Mouse (Mus musculus) embryonic facial prominence, embryonic 12.5 days (tissue): ENCODE measurements around the gene Eipr1. TPM values are rescaled to one million over a fixed set of nuclear protein-coding genes. Genes with fewer than 3 reads are reported as not detected.
"Not testable (repeated sequence)": the region's sequence is repeated elsewhere in the genome, so short reads cannot be mapped to it uniquely, and the experiment has no call there.

Experiments used
- ATAC-seq: fragments of 200-750 bp; cut with Nextera tagmentation; 2 replicates; pipeline ENCODE4 v1.8.0; 2017; ENCODE audit not compliant: insufficient number of reproducible peaks, insufficient read depth, low FRiP score, low TSS enrichment
- H3K27ac ChIP-seq: fragments of 300-500 bp; sonication (generic); 2 replicates; pipeline ENCODE4 v1.5.1; 2016; ENCODE audit warnings: mild to moderate bottlenecking
- H3K27me3 ChIP-seq: fragments of 300-500 bp; sonication (generic); 2 replicates; pipeline ENCODE4 v1.6.1; 2016; ENCODE audit warnings: mild to moderate bottlenecking, moderate library complexity
- H3K36me3 ChIP-seq: fragments of 300-500 bp; sonication (generic); 2 replicates; pipeline ENCODE4 v1.6.1; 2016; ENCODE audit warnings: mild to moderate bottlenecking
- H3K4me1 ChIP-seq: fragments of 300-500 bp; sonication (generic); 2 replicates; pipeline ENCODE4 v1.6.1; 2016
- H3K4me2 ChIP-seq: fragments of 300-500 bp; sonication (generic); replicated peaks from 2 replicates; pipeline ENCODE4 v1.6.1; 2016; ENCODE audit warnings: mild to moderate bottlenecking, moderate library complexity
- H3K4me3 ChIP-seq: fragments of 300-500 bp; sonication (generic); 2 replicates; pipeline ENCODE4 v1.5.1; 2016; ENCODE audit warnings: mild to moderate bottlenecking
- H3K9ac ChIP-seq: fragments of 300-500 bp; sonication (generic); 2 replicates; pipeline ENCODE4 v1.6.1; 2016; ENCODE audit warnings: mild to moderate bottlenecking, moderate library complexity
- H3K9me3 ChIP-seq: fragments of 300-500 bp; sonication (generic); 2 replicates; pipeline ENCODE4 v1.6.1; 2016; ENCODE audit warnings: mild to moderate bottlenecking, moderate library complexity
- WGBS: fragments of 180-500 bp; shearing (Covaris S2); methylation state at CpG from one replicate; pipeline ENCODE4 v1.1.7; 2016; 5-methylcytosine and 5-hydroxymethylcytosine counted together
- polyA plus RNA-seq: library from polyadenylated mRNA; unstranded; fragments of >200 nt; fragmentation: Nextera tagmentation; extraction: Ambion mirVana; gene quantifications from 2 replicates; pipeline ENCODE4 v1.2.1, GENCODE M21; 2016

The Eipr1 gene
- polyA plus RNA-seq, 1 experiment from 2014 or later: 31.1 TPM

- no peaks in the 10 kb centered on the region for H3K9me3 ChIP-seq
- H3K27ac ChIP-seq: no peak overlapping the region
- peaks cover 5% of the 10 kb centered on the region; the same call in 1 of the 2 replicates for H3K4me1 ChIP-seq
- 48% methylated on average over 3 of the region's 3 CpGs for WGBS
- ATAC-seq: no peak
- H3K36me3 ChIP-seq: no peaks in the 10 kb centered on the region
- no peak overlapping the region for H3K4me2 ChIP-seq
- H3K9ac ChIP-seq: no peak overlapping the region
- H3K4me3 ChIP-seq: no peak overlapping the region
- H3K27me3 ChIP-seq: no peaks in the 10 kb centered on the region
Measured at GRCm38 (mm10) chr12:28913099-28913498, 161.5 kb downstream of the Eipr1 start.

GRCm38 (mm10) chr12:28914056-28914455, 162.5 kb downstream of the Eipr1 start:
- not testable (repeated sequence) for H3K4me2 ChIP-seq, H3K9me3 ChIP-seq, H3K9ac ChIP-seq, H3K36me3 ChIP-seq, H3K4me1 ChIP-seq, ATAC-seq, H3K27me3 ChIP-seq, H3K4me3 ChIP-seq, H3K27ac ChIP-seq
- WGBS: 100% methylated on average over 1 of the region's 1 CpGs

Other genes with a start within 250 kb of the Eipr1 start
- gene Dcdc2c, start 199.4 kb upstream of the Eipr1 start, polyA plus RNA-seq: 0.18 and 0.31 TPM in 2 replicates
- gene Allc, start 169.3 kb upstream of the Eipr1 start, polyA plus RNA-seq: not detected in 2 replicates
- 0.37 TPM in 1 of 2 replicates, not detected in the other for gene Colec11, start 128.4 kb upstream of the Eipr1 start, polyA plus RNA-seq
- 708 and 761 TPM in 2 replicates for gene Rps7, start 115.8 kb upstream of the Eipr1 start, polyA plus RNA-seq
- 30.3 and 30.7 TPM in 2 replicates for gene Rnaseh1, start 102.2 kb upstream of the Eipr1 start, polyA plus RNA-seq
- 62.6 and 66.1 TPM in 2 replicates for gene Adi1, start 76.6 kb upstream of the Eipr1 start, polyA plus RNA-seq
- 42.6 and 46.3 TPM in 2 replicates for gene Trappc12, start 1.3 kb upstream of the Eipr1 start, polyA plus RNA-seq